Mouse (Mus musculus): ENCODE data around the gene Ssc5d. TPM values are rescaled to one million over a fixed set of nuclear protein-coding genes. Genes with fewer than 3 reads are reported as not detected.

Ssc5d gene
- polyA plus RNA-seq, 1 experiment from 2014 or later = 2.1 TPM

- 58% methylated on average over 23 of the region's 23 CpGs for WGBS
- ATAC-seq (ENCODE audit: insufficient read depth, low FRiP score, low read depth) = no peak
- no peak overlapping the region for H3K4me3 ChIP-seq (replicated peaks)
- H3K9me3 ChIP-seq = no peaks in the 10 kb centered on the region
- H3K9ac ChIP-seq = no peak overlapping the region
- peak overlapping the region; percentile 59 for H3K27ac ChIP-seq
- H3K4me2 ChIP-seq = no peak overlapping the region
- peaks cover 31% of the 10 kb centered on the region for H3K36me3 ChIP-seq
- H3K4me1 ChIP-seq = peaks cover 50% of the 10 kb centered on the region
- H3K27me3 ChIP-seq (replicated peaks) = no peaks in the 10 kb centered on the region
Observed at GRCm38 (mm10) chr7:4920976-4921823, 4.4 kb upstream of the Ssc5d start.

- peaks cover 50% of the 10 kb centered on the region for H3K4me1 ChIP-seq
- peak within 1 kb of the TSS; percentile 26 for H3K4me3 ChIP-seq (replicated peaks)
- H3K27ac ChIP-seq = peak within 1 kb of the TSS; percentile 93
- no peak for ATAC-seq (ENCODE audit: insufficient read depth, low FRiP score, low read depth)
- WGBS = 29% methylated on average over 8 of the region's 8 CpGs
- no peaks in the 10 kb centered on the region for H3K9me3 ChIP-seq
- no peak within 1 kb of the TSS for H3K9ac ChIP-seq
- H3K36me3 ChIP-seq = peaks cover 31% of the 10 kb centered on the region
- H3K27me3 ChIP-seq (replicated peaks) = no peaks in the 10 kb centered on the region
- H3K4me2 ChIP-seq = peak within 1 kb of the TSS; percentile 57
Observed at GRCm38 (mm10) chr7:4921824-4922482, 3.6 kb upstream of the Ssc5d start, which contains the start of gene Nat14. Nat14 (plus strand) TSS chr7:4922028.

- Histone ChIP-seq H3K27ac (peak overlapping the region; percentile 93; the same call in 1 of the 2 replicates), H3K9ac (no peak overlapping the region), H3K4me2 (peak overlapping the region; percentile 57), H3K4me3 (replicated peaks) (peak overlapping the region; percentile 26), H3K4me1 (peaks cover 52% of the 10 kb centered on the region), H3K36me3 (peaks cover 31% of the 10 kb centered on the region), H3K27me3 (replicated peaks) (no peaks in the 10 kb centered on the region), H3K9me3 (no peaks in the 10 kb centered on the region)
- ATAC-seq (ENCODE audit: insufficient read depth, low FRiP score, low read depth) = no peak
- 2% methylated on average over 14 of the region's 14 CpGs for WGBS
Observed at GRCm38 (mm10) chr7:4922508-4922907, 3.1 kb upstream of the Ssc5d start.

- WGBS = 2% methylated on average over 14 of the region's 14 CpGs
- Histone ChIP-seq H3K27me3 (replicated peaks) (no peaks in the 10 kb centered on the region), H3K4me2 (peak overlapping the region; percentile 57), H3K9ac (no peak overlapping the region), H3K4me3 (replicated peaks) (peak overlapping the region; percentile 26), H3K4me1 (peaks cover 52% of the 10 kb centered on the region), H3K36me3 (peaks cover 31% of the 10 kb centered on the region), H3K9me3 (no peaks in the 10 kb centered on the region), H3K27ac (peak overlapping the region; percentile 93)
- no peak for ATAC-seq (ENCODE audit: insufficient read depth, low FRiP score, low read depth)
Observed at GRCm38 (mm10) chr7:4922931-4923565, 2.5 kb upstream of the Ssc5d start.

GRCm38 (mm10) chr7:4923586-4924364 lies 1.8 kb upstream of the Ssc5d start:
- 8% methylated on average over 37 of the region's 37 CpGs for WGBS
- Histone ChIP-seq H3K36me3 (peaks cover 26% of the 10 kb centered on the region), H3K9me3 (no peaks in the 10 kb centered on the region), H3K9ac (no peak overlapping the region; the same call in 1 of the 2 replicates), H3K4me3 (replicated peaks) (peak overlapping the region; percentile 13), H3K4me2 (peak overlapping the region; percentile 57), H3K4me1 (peaks cover 52% of the 10 kb centered on the region), H3K27me3 (replicated peaks) (no peaks in the 10 kb centered on the region), H3K27ac (peak overlapping the region; percentile 93)
- ATAC-seq (ENCODE audit: insufficient read depth, low FRiP score, low read depth) = no peak

GRCm38 (mm10) chr7:4924483-4924882 lies 1.1 kb upstream of the Ssc5d start:
- Histone ChIP-seq H3K36me3 (peaks cover 19% of the 10 kb centered on the region), H3K4me2 (peak overlapping the region; percentile 57), H3K9me3 (no peaks in the 10 kb centered on the region), H3K27me3 (replicated peaks) (no peaks in the 10 kb centered on the region), H3K9ac (no peak overlapping the region; the same call in 1 of the 2 replicates), H3K27ac (peak overlapping the region; percentile 93), H3K4me1 (peaks cover 52% of the 10 kb centered on the region), H3K4me3 (replicated peaks) (no peak overlapping the region)
- ATAC-seq (ENCODE audit: insufficient read depth, low FRiP score, low read depth) = no peak
- 2% methylated on average over 4 of the region's 4 CpGs for WGBS

- H3K4me1 ChIP-seq = peaks cover 52% of the 10 kb centered on the region
Observed at GRCm38 (mm10) chr7:4924891-4925301, 689 bp upstream of the Ssc5d start.

GRCm38 (mm10) chr7:4926849-4927248 lies 1.3 kb downstream of the Ssc5d start:
- H3K27me3 ChIP-seq (replicated peaks) = no peaks in the 10 kb centered on the region
- H3K4me1 ChIP-seq = peaks cover 47% of the 10 kb centered on the region
- H3K36me3 ChIP-seq = no peaks in the 10 kb centered on the region
- no peaks in the 10 kb centered on the region for H3K9me3 ChIP-seq
- WGBS = 71% methylated on average over 16 of the region's 16 CpGs
- H3K4me2 ChIP-seq = no peak overlapping the region
- no peak overlapping the region for H3K4me3 ChIP-seq (replicated peaks)
- H3K27ac ChIP-seq = no peak overlapping the region
- no peak for ATAC-seq (ENCODE audit: insufficient read depth, low FRiP score, low read depth)
- H3K9ac ChIP-seq = no peak overlapping the region

More at GRCm38 (mm10) chr7:4924891-4925301, 689 bp upstream of the Ssc5d start:
- H3K36me3 ChIP-seq = peaks cover 14% of the 10 kb centered on the region
- H3K4me2 ChIP-seq = peak overlapping the region; percentile 57
- no peaks in the 10 kb centered on the region for H3K9me3 ChIP-seq
- 2% methylated on average over 4 of the region's 4 CpGs for WGBS
- H3K9ac ChIP-seq = no peak overlapping the region
- no peak overlapping the region for H3K4me3 ChIP-seq (replicated peaks)
- H3K27ac ChIP-seq = peak overlapping the region; percentile 93
- ATAC-seq (ENCODE audit: insufficient read depth, low FRiP score, low read depth) = peak; percentile 24
- no peaks in the 10 kb centered on the region for H3K27me3 ChIP-seq (replicated peaks)

- H3K9me3 ChIP-seq = no peaks in the 10 kb centered on the region
- peaks cover 41% of the 10 kb centered on the region for H3K4me1 ChIP-seq
- H3K27ac ChIP-seq = no peak overlapping the region
- peak overlapping the region; percentile 28 for H3K4me2 ChIP-seq
- ATAC-seq (ENCODE audit: insufficient read depth, low FRiP score, low read depth) = no peak
- 43% methylated on average over 8 of the region's 8 CpGs for WGBS
- no peak overlapping the region for H3K9ac ChIP-seq
- no peaks in the 10 kb centered on the region for H3K27me3 ChIP-seq (replicated peaks)
- no peaks in the 10 kb centered on the region for H3K36me3 ChIP-seq
- no peak overlapping the region for H3K4me3 ChIP-seq (replicated peaks)
Observed at GRCm38 (mm10) chr7:4927711-4928110, 2.1 kb downstream of the Ssc5d start.

- Histone ChIP-seq H3K27ac (no peak overlapping the region), H3K36me3 (no peaks in the 10 kb centered on the region), H3K4me2 (peak overlapping the region; percentile 28), H3K4me3 (replicated peaks) (no peak overlapping the region), H3K4me1 (peaks cover 35% of the 10 kb centered on the region), H3K9me3 (no peaks in the 10 kb centered on the region), H3K27me3 (replicated peaks) (no peaks in the 10 kb centered on the region), H3K9ac (no peak overlapping the region)
- no peak for ATAC-seq (ENCODE audit: insufficient read depth, low FRiP score, low read depth)
- 64% methylated on average over 17 of the region's 17 CpGs for WGBS
Observed at GRCm38 (mm10) chr7:4928323-4928722, 2.7 kb downstream of the Ssc5d start.

GRCm38 (mm10) chr7:4933103-4933502 lies 7.5 kb downstream of the Ssc5d start:
- Histone ChIP-seq H3K9me3 (no peaks in the 10 kb centered on the region), H3K36me3 (no peaks in the 10 kb centered on the region), H3K4me3 (replicated peaks) (no peak overlapping the region), H3K27ac (no peak overlapping the region), H3K4me2 (no peak overlapping the region), H3K4me1 (no peaks in the 10 kb centered on the region), H3K27me3 (replicated peaks) (no peaks in the 10 kb centered on the region), H3K9ac (no peak overlapping the region)
- 77% methylated on average over 12 of the region's 12 CpGs for WGBS
- ATAC-seq (ENCODE audit: insufficient read depth, low FRiP score, low read depth) = no peak
